Mouse (Mus musculus) thymus, postnatal 36 days (tissue): ENCODE results near the gene Itpkc.

ENCODE experiments used
- DNase-seq, 2 experiments: peaks; one replicate each; pipeline ENCODE4 v3.0.0; 2022; ENCODE audit warnings: mixed read lengths in 2 of 2

Gene Itpkc

DNA sequence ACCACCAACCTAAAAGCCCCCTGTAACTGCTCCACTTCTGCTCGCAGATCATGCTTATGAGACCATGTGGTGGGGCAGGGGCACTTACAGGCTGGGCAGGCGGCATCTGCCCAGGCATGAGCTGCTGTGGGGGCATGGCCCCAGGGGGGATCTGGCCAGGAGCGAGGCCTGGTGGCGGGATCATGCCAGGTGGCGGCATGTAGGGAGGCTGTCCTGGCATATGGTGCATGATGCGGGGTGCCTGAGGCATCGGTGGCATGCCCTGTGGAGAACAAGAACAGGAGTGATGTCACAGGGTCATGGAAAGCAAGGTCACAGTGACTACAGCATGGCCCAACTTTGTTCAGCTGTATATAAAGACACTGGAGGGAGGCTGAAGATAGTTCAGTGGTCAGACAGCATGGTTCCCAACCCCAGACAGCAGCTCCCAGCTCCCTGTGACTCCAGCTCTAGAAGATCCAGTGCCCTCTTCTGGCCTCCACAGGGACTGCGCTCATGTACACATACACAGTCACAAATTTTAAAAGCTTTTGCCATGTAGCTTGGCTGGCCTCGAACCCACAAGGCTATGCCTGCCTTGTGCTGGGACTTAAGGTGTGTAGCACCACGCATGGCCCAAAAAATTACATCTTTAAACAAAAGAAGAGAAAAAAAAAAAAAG, 39.1 kb downstream of the Itpkc start:
- no peak for DNase-seq

DNA sequence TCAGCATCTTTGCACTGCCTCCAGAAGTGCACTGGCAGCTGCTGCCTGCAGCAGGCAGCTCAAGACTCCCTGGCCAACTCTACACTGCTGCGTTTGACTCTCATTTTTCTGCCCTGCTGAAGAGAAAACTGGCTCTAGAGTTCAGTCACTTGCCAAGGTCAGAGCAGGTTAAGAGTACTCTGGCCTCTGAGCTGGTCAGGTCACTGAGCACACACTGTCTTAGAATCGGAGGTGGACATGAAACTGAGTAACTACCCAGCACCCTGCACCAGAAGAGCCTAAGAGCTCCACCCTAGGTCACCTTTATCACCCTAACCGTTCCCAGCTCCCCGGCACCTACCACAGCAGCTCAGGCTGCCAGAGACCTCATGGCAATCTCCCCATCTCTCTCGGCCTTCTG, 42.5 kb downstream of the Itpkc start:
- DNase-seq = no peak

DNA sequence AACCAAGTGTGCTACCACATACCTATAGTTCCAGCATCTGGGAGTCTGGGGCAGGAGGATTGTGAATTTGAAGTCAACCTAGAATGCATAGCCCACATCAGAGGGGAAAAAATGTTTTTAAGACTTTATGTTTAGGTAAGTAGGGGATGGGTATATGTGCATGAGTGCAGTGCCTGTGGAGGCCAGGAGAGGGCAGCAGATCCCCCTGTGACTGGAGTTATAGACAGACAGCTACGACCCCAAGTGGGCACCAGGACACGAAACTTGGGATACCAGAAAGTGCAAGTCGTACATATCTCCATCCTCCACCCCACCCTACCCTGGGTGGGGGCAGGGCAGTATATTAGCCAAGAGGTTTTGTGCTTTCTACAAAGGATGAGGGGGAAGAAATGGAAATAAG, 43.5 kb downstream of the Itpkc start:
- DNase-seq = peak; percentile 42 to 50

DNA sequence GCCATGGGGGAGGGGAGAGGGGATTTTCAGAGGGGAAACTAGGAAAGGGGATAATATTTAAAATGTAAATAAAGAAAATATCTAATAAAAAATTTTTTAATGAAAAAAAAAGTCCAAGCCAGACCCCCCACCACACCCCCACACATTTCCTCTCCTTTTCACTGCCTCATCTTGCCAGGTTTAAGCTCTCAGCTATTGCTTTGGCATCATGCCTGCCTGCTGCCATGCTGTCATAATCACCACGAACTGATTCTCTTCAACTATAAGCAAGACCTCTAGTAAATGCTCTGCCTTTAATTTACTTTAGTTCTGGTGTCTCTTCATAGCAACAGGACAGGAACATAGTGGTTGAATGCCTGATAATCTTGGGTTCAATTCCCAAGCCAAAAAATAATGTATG, 46.0 kb downstream of the Itpkc start:
- DNase-seq = no peak

DNA sequence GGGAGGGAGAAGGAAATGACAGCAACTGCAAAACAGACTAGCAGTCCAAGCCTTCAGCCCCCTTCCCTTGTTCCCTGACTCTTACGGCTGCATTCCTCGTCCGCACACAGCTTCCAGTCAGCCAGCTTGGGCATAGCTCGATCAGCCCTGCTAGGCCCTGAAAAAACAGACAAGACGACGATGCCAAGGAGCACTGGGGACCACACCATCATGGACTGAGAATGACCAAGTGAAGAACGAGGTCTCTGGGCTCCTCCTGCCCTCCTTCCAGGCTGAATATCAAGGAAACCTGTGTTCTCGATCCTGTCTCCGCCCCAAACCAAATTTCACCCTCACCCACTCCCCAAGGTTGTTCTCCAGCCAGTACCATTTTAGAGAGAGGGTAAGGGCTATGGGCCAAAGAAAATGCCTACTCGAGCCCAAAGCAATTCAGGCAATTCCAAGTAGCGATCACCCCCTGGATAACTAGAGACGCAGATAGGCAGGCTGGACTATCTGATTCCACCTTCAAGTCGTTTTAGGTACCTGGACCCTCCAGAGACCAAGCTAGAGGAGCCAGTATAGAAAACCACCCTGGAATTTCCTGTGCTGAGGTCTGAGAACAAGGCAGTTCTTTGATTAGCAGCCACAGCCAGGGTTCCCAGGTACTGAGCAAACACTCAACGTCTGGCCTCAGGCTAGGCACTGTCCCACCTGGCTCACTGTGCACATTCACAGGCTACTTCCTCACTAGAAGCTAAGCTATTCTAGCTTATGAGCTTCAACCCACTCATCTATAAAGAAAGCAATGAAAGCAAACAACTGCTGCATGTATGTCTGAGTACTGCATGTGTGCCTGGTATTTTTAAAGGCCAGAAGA, 47.4 kb downstream of the Itpkc start, which contains the start of the genes Gm21983 and Mia:
Gene Gm21983, minus strand, starts transcription at position 250 of the 859 bp plus-strand sequence.
Gene Mia, minus strand, starts transcription at position 321 of the 859 bp plus-strand sequence.
- DNase-seq = no peak

DNA sequence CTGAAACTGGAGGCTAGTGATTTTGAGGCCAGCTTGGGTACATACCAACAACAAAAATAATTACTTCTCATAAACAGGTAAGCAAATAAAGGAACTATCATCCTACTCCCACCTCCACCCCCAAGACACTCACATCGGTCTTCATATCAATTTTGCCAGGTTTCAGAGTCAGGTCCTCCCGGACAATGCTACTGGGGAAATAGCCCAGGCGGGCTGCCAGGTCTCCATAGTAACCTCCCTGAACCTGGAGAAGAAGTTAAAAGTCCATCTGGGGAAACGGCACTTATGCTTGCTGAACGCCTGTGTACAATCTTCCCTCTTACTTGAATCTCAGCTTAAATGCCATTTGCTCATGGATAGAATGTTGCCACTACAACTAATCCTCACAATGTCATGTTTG, 48.4 kb downstream of the Itpkc start:
- DNase-seq = no peak

DNA sequence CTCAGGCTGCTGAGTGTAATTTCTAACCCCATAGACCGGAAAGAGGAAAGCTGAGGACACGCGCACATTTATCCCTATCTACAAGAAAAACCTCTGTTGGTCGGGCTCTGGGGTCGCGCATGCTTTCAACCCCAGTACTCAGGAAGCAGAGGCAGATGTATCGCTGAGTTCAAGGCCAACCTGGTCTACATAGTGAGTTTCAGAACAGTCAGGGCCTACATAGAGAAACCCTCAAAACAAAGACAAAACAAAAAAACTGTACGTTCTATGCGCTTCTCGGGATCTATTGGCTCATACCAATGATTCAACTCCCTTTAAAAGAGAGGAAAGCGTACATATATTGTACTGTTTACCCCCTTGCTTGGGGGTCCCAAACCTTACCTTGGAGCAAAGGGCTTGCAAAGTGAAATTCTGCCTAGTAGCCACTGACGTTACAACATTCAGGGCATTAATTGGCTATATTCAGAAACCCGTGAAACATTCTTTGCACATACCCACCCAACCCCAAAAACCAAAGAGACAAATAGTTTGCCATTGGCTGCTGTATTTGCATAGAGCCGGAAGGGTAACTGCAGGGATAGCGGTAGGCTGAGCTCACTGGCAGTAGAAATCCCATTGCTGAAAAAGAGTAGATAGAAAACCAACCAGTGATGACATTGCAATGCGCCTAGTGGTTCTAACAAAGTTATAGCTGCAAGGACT, 49.1 kb downstream of the Itpkc start:
- DNase-seq = no peak

DNA sequence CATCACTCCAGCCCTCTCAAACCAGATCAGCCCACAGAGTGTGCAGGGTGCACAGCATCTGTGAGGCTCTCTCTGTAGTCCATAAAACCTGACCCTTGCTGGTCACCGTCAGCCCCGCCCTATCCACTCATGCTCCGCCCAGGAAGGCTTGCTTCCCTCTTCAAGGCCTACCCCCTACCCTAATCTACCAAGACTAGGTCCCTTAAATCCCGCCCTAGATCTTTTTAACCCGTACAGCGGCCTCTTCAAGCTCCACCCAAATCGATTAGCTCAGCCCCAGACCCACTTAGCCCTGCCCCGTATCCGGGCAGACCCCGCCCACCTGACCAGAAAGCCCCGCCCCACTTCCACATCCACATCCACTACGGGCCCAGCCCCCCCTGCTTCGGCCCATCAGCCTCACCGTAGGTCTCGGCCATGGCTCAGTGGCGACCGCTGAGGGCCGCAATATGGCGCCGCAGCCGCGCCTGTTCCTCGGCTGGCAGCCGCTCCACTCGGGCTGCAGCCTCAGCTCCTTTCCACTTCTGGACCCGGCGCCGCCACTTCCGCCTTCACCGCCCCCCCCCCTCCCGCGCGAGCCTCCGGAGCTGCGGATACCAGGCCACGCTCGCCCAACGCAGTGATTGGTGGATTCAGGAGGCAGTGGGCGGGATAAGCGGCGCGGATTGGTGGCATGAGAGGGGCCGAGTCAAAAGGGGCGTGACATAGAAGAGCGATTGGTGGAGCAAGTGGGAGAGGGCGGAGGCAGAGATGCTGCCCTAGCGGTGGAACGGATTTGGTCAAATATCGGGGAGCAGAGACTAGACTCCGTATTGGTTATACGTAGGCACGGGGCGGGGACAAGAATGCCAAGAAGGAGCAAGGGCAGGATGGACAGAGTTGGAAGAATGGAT, 49.9 kb downstream of the Itpkc start, which contains the start of gene Rab4b:
Gene Rab4b, minus strand, starts transcription at position 573 of the 893 bp plus-strand sequence.
- peak; percentile 99 to 100 for DNase-seq

DNA sequence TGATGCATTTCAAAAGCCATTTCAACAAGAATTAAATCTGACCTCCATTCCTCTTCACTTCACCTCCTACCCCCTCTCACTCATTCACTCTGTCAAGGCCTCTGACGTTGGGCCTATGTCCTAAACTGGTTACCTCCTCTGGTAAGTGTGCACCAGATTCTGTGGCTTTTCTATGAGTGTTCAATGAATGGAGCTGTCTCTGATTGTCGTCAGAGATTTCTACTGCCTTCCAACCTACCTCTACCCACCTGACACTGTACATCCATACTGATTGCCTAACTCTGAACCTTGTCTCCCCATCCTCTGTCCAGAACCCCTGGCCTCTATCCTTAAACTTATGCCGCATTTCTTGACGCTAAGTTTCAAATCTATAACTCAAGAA, 50.5 kb downstream of the Itpkc start:
- DNase-seq = no peak

DNA sequence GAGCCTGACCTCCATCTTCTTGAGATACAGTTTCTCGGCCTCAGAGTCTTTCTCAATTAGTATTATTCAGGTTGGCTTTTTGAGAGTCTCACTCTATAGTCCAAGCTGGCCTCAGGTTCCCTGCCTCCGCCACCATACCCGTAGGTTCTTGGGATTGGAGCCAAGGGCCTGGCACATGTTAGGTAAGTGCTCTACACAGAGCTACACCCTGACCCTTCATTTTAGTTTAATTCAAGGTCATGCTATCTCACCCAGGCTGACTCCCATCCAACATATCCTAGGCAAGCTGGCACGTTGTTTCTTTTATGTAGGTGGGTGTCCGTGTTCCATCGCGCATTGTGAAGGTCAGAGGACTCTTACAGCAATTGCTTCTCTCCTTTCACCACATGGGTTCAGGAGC, 53.6 kb downstream of the Itpkc start:
- no peak for DNase-seq

DNA sequence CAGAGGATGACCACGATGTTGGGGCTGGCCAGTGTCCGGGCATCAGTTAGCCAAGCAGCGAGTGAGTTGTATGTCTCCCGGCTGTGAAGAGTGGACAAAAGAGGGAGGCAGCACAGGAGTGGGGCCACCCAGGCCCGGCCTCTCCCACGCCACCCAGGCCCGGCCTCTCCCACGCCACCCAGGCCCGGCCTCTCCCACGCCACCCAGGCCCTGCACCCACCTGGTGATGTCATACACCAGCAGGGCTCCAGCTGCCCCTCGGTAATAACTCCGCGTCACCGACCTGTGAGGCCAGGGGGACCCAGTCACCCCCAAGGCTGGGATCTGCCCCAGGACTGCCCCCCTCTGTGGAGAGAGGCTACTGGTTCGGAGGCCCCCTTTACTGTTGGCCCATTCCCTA, 54.0 kb downstream of the Itpkc start:
- no peak for DNase-seq

DNA sequence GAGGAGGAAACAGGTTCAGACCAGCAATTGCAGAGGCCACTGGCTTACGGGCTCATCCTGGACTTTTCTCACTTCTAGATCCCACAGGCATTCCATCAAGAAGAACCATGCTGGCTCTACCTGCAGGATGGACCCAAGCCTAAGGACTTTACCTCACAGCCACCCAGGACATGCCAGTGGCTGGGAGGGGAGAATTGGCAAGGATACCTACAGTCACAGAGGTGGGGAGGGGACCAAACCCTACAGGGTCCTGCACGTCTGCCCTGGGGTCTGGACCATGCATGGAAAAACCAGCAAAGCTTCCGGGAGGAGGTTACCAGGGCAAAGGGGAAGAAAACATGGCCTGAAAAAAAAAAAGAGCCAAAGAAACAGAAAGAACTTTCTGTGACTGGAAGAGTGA, 57.5 kb downstream of the Itpkc start:
- no peak for DNase-seq

DNA sequence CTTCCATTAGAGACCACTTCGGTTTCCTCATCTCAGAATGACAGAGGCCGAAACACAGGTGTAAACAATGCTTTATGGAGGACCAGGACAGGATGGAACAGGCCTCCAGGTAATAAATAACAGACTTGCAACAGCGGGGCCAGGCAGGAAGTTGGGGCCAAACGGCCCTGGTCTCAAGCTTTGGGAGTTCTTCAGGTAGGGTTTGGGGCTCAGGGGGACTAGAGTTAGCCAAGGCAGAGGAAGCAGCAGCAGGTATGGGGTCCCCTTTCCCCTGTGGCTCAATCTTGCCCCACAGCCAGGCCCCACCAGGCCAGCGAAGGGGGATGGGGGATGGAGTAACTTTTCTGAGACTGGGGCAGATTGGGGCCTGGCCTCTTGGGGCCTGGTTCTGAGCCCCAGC, 60.1 kb downstream of the Itpkc start:
- no peak for DNase-seq

DNA sequence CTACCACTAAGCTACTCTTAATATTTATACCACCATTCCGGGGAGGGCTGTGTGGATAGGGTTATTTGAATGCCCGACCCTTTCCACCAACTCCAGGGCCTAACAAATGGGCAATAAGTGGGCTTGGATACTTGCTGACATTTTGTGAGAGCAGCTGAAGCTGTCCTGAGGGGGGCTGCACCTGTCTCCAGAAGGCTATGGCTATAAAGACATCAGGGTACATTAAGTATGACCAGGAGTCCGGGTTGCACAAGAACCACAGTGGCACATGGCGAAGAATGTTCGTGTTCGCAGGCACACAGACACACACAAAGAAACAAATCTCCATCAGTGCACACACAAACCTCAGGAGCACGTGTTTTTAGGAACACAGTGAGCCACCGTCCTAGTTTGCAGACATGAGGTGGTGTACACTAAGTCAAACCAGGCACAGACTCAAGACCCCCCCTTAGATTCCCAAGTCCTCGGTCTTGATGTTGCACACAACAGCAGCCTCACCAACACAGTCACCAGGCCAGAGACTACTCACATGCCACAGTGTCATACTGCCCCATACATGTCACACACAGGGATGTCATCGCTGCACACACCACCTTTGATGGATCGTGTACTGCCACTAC, 60.9 kb downstream of the Itpkc start:
- no peak for DNase-seq

DNA sequence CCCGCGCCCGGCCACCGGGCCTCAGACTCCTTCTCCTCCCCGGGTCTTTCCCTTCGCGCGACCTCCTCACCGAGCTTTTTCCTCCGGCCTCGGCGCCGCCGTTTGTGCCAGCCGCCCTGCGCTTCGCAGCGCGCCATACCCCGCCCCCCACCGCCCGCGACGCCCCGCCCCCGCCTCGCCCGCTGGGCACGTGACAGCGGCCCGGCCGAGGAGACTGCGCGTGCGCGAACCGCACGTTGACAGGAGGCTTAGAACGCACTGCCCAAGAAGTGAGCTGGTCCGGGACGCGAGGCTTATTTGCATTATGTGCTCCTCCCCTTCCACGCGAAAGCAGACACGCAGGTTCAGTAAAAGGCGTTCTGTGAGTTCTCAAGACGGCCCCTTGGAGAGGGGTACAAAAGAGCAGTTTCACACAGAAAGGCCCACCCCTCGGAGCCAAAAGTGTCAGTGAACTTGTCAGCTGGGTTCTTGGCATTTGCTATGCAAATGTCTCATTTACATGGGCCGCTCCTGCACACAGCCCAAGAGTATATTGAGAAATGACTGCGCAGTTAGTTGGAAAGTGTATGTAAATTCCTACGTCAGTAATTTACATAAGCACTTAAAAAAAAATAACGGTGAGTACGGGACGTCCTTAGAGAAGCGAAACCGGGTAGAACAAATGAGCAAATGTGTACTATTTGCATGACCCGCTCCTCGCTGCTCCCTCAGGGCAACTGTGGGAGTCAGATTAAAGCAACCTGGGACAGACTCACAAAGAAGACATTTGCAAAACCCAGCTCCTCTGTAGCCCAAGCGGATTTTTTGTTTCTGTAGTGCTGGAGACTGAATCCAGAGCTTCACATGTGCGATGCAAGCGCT, 61.6 kb downstream of the Itpkc start, which contains the start of gene Egln2:
Gene Egln2, minus strand, starts transcription at position 189 of the 861 bp plus-strand sequence.
- peak; percentile 94 to 95 for DNase-seq

DNA sequence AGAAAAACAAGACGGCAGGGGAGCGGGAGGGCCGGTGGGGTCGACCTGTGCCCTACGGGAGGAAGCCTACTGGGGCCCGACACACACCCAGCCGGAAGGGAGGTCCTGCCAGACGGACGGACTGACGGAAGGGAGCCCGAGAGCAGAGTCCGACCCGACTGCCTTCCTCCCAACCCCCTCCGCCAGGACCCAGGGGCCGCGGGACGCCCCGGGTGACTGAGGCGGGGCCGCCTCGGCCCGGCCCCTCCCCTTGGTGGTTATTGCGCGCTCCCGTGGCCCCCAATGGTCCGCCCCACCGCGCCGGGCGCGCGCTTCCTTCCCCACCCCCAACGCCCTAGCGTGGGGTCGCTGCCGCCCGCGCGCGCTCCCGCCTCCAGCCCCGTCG, 62.2 kb downstream of the Itpkc start:
- DNase-seq = peak; percentile 90

DNA sequence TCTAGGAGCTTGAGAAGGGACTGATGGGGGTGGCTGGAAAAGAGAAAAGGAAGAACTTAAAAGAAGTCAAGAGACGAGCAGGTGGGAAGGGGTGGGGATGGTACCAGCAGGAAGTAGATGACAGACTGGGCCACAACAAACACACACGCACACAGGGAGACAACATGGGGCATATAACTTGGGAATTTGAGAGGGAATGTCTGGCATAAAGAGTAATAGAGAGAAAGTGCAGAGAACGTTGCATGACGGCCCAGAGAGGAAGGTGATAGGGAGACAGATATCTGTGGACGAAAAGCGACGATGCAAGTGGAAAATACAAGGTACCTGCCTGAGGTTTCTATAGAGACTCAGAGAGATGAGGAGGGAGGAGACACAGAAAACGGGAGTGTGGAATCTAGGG, 62.8 kb downstream of the Itpkc start:
- DNase-seq = peak in 1 of 2 experiments; percentile 31

DNA sequence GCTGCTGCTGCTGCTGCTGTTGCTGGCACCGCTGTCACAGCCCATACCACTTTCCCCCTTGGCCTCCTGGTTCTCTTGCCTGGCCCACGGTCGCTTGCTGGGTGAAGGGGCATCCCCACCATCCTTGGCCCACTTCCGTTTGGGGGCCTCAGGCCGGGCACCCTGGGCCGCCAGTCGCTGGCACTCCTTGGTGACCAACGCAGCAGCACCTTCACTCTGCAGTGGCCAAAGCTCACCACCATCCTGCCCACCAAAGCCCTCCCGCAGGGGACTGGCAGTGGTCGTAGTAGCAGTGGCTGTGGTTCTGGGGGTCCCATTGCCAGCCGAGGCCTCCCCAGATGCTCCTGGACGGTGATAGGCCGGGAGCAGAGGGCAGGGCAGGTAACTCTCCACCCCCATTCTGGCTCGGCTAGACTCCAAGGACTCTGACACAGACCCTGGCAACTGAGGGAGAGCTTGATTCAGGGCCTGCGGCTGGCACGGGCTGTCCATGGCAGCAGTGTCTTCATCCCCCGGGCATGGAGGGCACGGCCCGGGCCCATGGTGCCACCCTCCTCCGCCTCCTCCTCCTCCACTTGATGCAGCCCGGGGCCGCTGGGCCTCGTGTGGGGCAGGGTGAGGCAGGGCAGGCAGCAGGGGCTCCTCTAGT, 63.3 kb downstream of the Itpkc start:
- peak in 1 of 2 experiments; percentile 54 for DNase-seq

DNA sequence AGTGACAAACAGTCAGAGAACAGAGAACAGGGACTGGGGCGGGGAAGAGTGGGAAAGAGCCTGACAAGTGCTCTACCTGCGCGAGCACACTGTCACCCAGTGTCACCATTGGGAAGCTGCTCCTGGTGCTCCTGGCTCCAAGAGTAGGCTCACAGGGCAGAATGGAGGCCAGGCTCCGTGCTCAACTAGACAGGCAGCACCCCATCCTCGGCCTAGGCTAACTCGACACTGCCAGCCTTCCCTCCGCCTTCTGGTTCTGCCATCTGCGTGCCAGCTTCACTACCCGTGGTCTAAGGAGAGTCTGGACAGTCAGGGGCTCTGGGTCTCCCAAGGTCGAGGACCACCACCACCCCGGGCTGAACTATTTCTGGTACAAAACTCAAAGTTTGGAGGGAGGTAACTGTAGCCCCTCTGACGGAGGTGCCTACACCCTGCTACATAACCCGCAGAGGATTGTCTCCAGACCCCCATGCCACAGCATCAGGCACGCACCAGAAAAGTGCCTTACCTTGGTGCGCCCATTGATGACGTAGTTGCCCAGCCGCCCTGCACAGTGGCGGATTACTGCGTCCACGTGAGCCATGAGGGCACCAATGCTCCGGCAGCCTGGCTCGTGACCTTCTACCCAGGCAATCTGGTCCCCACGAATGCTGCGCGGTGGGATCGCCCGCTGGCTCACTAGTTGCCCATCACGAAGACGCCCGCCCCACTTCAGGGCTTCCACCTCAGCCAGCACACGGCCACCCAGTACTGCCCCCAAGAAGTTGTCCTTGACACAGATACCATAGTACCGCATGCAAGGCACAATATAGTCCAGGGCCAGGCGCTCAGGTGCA, 64.1 kb downstream of the Itpkc start:
- DNase-seq = no peak
